Mouse (Mus musculus) embryonic fibroblast, embryonic 13.5 days (primary cell): ENCODE data around the gene Nav3. TPM values are rescaled to one million over a fixed set of nuclear protein-coding genes. Genes with fewer than 3 reads are reported as not detected.

ENCODE experiments used
- H3K27ac ChIP-seq: 2 replicates; pipeline ENCODE4 v1.5.1; 2012; ENCODE audit warnings: low read length, control low read depth, inconsistent platforms; ENCODE audit not compliant: insufficient read depth
- H3K4me1 ChIP-seq: 2 replicates; pipeline ENCODE4 v1.6.1; 2011; ENCODE audit warnings: low read length; ENCODE audit not compliant: control insufficient read depth, insufficient read depth
- H3K4me3 ChIP-seq: 2 replicates; pipeline ENCODE4 v1.5.1; 2011; ENCODE audit warnings: mild to moderate bottlenecking, control low read depth, low read length; ENCODE audit not compliant: insufficient read depth
- CTCF ChIP-seq: IDR thresholded peaks from 2 replicates; pipeline ENCODE4 v1.5.1; 2011; ENCODE audit warnings: mild to moderate bottlenecking, control low read depth, low read length, moderate library complexity, borderline replicate concordance; ENCODE audit not compliant: insufficient read depth
- POLR2A ChIP-seq: IDR thresholded peaks from 2 replicates; pipeline ENCODE4 v1.6.1; 2011; ENCODE audit warnings: low read depth, mild to moderate bottlenecking, control low read depth, low read length, moderate library complexity
- polyA plus RNA-seq: library from polyadenylated mRNA; stranded (reverse); fragments of >200 nt; gene quantifications from 2 replicates; pipeline ENCODE4 v1.2.4, GENCODE M21; 2011; ENCODE audit warnings: low read depth; ENCODE audit not compliant: missing spikeins, insufficient read length

Nav3 gene
- polyA plus RNA-seq, 1 experiment: 5.2 TPM

DNA sequence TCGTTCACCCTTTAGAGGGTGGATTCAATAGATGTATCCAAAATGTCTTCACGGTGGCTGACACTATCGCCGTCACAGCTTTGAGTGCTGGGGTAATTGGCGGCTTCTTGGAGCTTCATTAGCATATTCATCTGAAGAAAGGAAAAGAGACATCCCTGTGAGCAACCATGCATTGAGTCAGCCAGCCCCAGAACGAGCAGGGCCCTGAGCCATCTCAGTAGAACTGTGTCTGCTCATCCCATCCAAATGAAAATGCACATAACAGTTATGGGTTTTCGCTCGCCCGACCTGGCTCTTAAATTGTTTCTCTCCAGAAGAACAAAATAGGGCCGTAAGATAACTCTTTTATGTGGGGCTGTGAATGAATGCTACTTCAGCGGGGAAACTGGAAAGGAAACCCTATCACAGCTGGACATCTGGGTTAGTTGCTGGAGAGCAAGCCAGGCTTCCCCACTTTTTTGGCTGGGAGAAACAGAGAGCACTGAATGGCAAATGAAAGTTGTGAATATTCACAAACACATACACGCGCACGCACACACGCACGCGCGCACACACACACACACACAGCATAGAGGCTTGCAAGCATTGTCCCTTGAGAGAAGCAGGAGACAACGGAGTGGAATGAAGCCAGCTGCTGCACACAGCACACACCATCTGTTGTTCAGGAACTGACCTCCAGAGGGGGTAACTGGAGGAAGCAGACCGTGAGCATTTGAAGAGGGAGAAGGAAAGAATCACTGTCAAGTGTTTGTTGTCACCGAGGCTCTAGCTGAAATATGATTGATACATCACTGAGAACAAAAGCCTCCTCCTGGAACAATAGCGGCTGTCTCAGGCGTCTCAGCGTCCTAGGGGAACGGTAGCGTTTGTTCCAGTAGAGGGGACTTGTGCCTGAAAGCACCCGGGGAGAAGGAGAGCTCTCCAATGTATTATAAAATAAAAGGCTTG lies 771.6 kb downstream of the Nav3 start:
- no peak for TF ChIP-seq POLR2A
- peak; percentile 12; the same call in 1 of the 2 replicates for TF ChIP-seq CTCF
- Histone ChIP-seq H3K27ac (no peak overlapping the region), H3K4me3 (no peak overlapping the region), H3K4me1 (no peaks in the 10 kb centered on the region)

DNA sequence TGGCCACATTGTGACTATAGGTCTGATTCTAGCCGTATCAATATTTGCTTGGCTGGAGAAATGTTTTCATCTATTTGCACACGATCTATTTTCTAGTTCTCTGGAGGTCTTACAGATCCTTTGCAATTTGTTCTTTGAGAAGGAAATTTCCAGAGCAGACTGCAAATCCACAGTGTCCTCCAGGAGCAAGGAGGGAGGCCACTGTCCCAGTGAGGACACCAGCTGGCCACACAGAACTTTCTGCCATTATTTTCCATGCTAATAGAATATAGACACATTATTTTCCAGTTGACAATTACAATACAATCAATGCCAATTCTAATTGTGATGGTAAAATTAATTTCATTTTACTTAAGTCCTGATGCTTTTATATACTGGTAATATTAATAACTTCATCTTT lies 783.1 kb downstream of the Nav3 start:
- Histone ChIP-seq H3K4me1 (no peaks in the 10 kb centered on the region), H3K4me3 (no peak overlapping the region), H3K27ac (no peak overlapping the region)
- no peak for TF ChIP-seq CTCF
- TF ChIP-seq POLR2A: no peak

DNA sequence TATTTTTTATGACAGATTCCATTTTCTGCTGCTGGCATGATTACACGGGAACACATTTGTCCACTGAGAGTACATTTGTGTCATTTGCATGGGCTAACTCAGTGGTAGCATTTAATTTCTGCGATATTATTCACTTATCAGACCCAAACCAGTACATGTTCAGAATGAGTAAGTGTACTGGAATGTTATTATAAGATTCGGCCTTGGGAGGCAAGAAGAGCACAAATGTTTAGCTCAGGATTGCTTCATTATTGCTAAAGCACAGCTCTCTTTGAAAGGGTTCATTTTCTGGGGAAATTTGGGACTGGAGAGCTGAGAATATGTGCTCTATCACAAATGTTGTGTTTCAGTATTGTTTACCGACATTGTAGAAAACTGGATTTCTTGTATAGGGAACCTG lies 788.6 kb downstream of the Nav3 start:
- Histone ChIP-seq H3K4me3 (no peak overlapping the region), H3K27ac (no peak overlapping the region), H3K4me1 (0 out of 2 replicates have a peak, but pooled peaks cover 2% of the 10 kb centered on the region)
- no peak for TF ChIP-seq CTCF
- no peak for TF ChIP-seq POLR2A

DNA sequence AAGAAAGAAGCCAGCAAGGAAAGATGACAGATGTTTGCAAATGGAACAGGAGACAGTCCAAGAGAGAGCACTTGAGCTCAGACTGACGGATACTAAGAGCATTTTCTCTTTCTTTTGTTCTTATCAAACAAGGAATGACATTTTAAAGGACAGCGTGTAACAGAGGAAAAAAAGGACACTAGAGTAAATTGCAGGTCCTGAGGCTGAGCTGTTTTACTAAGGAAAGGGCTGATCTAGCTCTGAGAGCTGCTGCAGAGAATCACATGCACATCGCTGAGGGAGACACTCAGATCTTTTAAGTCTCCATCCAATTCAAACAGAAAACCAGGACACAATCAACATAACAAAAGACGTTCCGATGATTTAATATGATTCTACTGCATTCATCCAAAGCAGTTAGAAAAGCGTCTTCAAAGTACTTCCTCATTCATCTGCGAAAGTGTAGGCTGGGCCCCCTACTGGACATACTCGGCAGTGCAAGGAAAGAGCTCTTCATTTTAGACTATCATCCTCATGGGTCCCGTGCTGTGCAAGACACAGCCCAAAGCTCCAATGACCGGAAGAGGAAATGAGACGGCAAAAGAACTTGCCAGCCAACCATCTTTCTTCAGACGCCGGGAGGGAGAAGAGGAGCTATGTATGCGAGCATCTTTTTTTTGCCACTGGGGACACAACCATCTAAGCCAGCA lies 791.2 kb downstream of the Nav3 start:
- TF ChIP-seq POLR2A (no peak), CTCF (peak; percentile 11; the same call in 1 of the 2 replicates)
- 0 out of 2 replicates have a peak, but pooled peaks cover 2% of the 10 kb centered on the region for H3K4me1 ChIP-seq
- H3K27ac ChIP-seq: no peak overlapping the region
- no peak overlapping the region for H3K4me3 ChIP-seq

DNA sequence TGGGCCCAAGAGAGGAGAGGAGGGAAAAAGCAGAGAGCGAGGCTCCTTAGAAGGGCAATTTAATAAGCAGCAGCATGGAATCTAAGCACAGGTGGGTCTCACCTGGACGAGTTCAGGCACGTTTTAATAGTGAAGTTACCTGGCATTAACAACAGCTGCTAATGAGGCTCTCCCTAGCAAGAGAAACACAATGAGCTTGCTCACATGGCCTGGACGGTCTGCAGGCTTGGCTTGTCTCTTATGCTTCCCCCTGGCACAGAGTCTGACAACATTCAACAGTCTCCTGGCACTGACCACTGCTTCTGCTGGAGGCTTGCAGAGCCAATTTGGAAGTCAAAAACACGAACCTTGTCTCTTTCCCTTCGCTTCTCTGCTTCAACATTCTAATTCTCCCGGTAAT lies 804.5 kb downstream of the Nav3 start:
- TF ChIP-seq CTCF: no peak
- no peak overlapping the region for H3K4me3 ChIP-seq
- H3K27ac ChIP-seq: no peak overlapping the region
- no peaks in the 10 kb centered on the region for H3K4me1 ChIP-seq

DNA sequence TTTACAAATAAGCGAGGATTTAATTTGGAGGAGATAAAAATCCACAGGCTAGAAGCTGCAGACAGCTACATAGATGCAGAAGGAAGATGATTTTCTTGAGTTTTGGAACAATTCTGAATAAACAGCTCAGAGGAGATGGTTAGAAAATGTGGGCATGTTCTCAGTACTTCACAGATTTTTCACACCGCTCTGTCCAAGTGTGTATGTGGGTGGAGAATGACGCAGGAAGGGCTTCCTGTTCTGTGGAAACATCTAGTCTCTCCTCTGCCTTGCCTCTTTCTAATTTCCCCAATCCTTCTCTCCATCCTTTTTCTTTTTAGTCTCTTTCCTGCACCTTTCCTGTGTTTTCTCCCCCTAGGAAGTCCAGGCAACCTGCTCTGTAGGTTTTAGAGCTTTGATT lies 812.4 kb downstream of the Nav3 start:
- TF ChIP-seq CTCF (no peak), POLR2A (no peak)
- no peak overlapping the region for H3K27ac ChIP-seq
- H3K4me1 ChIP-seq: no peaks in the 10 kb centered on the region
- H3K4me3 ChIP-seq: no peak overlapping the region

DNA sequence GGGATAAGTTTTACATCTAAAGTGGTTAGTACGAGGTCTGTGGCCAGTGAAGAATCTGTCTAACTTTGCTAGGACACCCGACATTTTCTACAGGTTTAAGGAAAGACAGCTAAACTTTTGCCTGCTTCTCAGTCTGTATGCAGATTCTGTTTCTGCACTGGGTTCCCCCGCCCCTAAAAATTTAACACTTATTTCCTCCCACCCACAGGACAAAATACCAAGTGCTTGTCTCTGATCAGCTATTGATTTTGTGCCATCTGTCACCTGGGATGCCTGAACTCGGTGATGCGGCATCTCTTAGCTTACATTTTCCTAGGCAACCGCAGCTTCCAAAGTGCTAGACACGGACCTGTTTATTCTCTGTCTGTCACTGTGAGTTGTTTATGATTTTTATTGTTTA lies 814.2 kb downstream of the Nav3 start:
- TF ChIP-seq CTCF: no peak
- no peak for TF ChIP-seq POLR2A
- Histone ChIP-seq H3K4me3 (no peak overlapping the region), H3K27ac (no peak overlapping the region), H3K4me1 (no peaks in the 10 kb centered on the region)

DNA sequence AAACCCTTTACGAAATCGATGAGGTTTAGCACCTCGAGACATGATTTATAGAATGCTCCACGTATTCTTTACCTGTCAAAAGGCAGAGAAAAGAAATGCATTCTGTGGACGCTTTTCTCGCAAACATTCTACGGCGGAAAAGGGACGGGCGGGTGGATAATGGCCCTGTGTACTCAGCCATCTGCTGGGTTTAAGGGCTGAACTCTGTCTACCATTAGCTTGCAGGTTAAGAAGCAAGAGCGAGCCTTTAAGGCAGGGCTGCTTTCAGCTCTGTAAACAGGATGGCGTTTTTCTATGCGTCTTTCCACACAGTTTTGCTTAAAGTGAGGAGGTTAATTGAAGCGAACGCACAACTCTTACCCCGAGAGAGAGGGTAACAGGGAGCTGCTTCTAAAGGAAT lies 818.3 kb downstream of the Nav3 start:
- H3K27ac ChIP-seq: no peak overlapping the region
- no peaks in the 10 kb centered on the region for H3K4me1 ChIP-seq
- no peak overlapping the region for H3K4me3 ChIP-seq
- TF ChIP-seq CTCF: no peak
- TF ChIP-seq POLR2A: no peak
